Mouse (Mus musculus) heart, adult 11 months (tissue): ENCODE measurements at regions not wholly inside any gene's neighbourhood (a gene's known extent, or its start where the extent isn't known, plus 50 kb on each side); places are given as distances from the start of the nearest gene placed in this dataset.
A peak's percentile ranks its signal among the peaks of the same experiment; 100 is the strongest.
"Not testable (repeated sequence)": the region's sequence is repeated elsewhere in the genome, so short reads cannot be mapped to it uniquely, and the experiment has no call there.

Experiments used
- DNase-seq: peaks from one replicate; pipeline ENCODE4 v3.0.0; 2022

GRCm38 (mm10) chr7:137522450-137522849 lies 85.0 kb downstream of the Glrx3 start:
- peak; percentile 55 for DNase-seq

- peak; percentile 51 for DNase-seq
These were observed 96.1 kb downstream of the Glrx3 start for GRCm38 (mm10) chr7:137533476-137533875.

GRCm38 (mm10) chr7:137549991-137550390 lies 112.6 kb downstream of the Glrx3 start:
- DNase-seq = peak; percentile 22

- peak; percentile 73 for DNase-seq
These were observed 115.3 kb downstream of the Glrx3 start for GRCm38 (mm10) chr7:137552551-137553198.

- peak; percentile 77 for DNase-seq
These were observed 118.1 kb downstream of the Glrx3 start for GRCm38 (mm10) chr7:137555481-137555880.

GRCm38 (mm10) chr7:137557439-137557838 lies 120.0 kb downstream of the Glrx3 start:
- DNase-seq = peak; percentile 71

- DNase-seq = peak; percentile 82
These were observed 121.5 kb downstream of the Glrx3 start for GRCm38 (mm10) chr7:137558871-137559270.

GRCm38 (mm10) chr7:137570199-137570598 lies 132.8 kb downstream of the Glrx3 start:
- DNase-seq = no peak

GRCm38 (mm10) chr7:137575491-137575890 lies 138.1 kb downstream of the Glrx3 start:
- no peak for DNase-seq

- no peak for DNase-seq
These were observed 138.8 kb downstream of the Glrx3 start for GRCm38 (mm10) chr7:137576251-137576650.

- no peak for DNase-seq
These were observed 146.1 kb downstream of the Glrx3 start for GRCm38 (mm10) chr7:137583556-137583955.

- not testable (repeated sequence) for DNase-seq
These were observed 147.5 kb downstream of the Glrx3 start for GRCm38 (mm10) chr7:137584916-137585315.

GRCm38 (mm10) chr7:137593570-137593969 lies 156.2 kb downstream of the Glrx3 start:
- peak; percentile 91 for DNase-seq

- DNase-seq = no peak
These were observed 158.2 kb downstream of the Glrx3 start for GRCm38 (mm10) chr7:137595567-137595966.

GRCm38 (mm10) chr7:137596161-137596560 lies 158.7 kb downstream of the Glrx3 start:
- DNase-seq = no peak

GRCm38 (mm10) chr7:137603039-137603438 lies 165.6 kb downstream of the Glrx3 start:
- peak; percentile 92 for DNase-seq

- no peak for DNase-seq
These were observed 172.3 kb downstream of the Glrx3 start for GRCm38 (mm10) chr7:137609752-137610151.

GRCm38 (mm10) chr7:137611363-137611762 lies 173.9 kb downstream of the Glrx3 start:
- DNase-seq = no peak

GRCm38 (mm10) chr7:137611891-137612522 lies 174.6 kb downstream of the Glrx3 start:
- DNase-seq = peak; percentile 90

GRCm38 (mm10) chr7:137618406-137619133 lies 181.2 kb downstream of the Glrx3 start:
- DNase-seq = no peak

- no peak for DNase-seq
These were observed 181.9 kb downstream of the Glrx3 start for GRCm38 (mm10) chr7:137619286-137619789.

GRCm38 (mm10) chr7:137628266-137628665 lies 190.9 kb downstream of the Glrx3 start:
- DNase-seq = no peak

- DNase-seq = no peak
These were observed 192.1 kb downstream of the Glrx3 start for GRCm38 (mm10) chr7:137629540-137629939.

GRCm38 (mm10) chr7:137648621-137649020 lies 211.2 kb downstream of the Glrx3 start:
- peak; percentile 71 for DNase-seq
